Mouse (Mus musculus): ENCODE data around the gene Olfr193. TPM values are rescaled to one million over a fixed set of nuclear protein-coding genes. Genes with fewer than 3 reads are reported as not detected.

The Olfr193 gene
- not detected in 2 replicates for polyA plus RNA-seq (2012; rRNA removed; ENCODE audit: low replicate concordance)

DNA sequence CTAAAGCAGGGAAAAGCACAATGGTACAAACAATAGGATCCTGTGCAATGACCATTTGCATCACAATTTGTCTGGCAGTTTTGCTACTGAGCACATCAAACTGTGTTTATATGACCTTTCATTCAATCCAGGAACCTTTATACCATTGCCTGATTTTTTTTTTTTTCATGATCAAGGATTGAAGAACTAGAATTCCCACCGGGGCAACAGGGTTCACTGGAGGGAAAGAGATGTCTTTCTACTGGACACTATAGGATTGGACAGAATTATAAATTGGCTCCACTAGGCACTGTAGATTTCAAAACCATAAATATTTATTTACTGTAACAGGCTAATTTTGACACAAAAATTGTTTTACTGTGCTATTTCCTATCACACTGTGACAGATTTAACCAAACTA is at the start of gene Olfr193:
Olfr193 (minus strand) TSS at position 101 of the 400 bp plus-strand sequence.

DNA sequence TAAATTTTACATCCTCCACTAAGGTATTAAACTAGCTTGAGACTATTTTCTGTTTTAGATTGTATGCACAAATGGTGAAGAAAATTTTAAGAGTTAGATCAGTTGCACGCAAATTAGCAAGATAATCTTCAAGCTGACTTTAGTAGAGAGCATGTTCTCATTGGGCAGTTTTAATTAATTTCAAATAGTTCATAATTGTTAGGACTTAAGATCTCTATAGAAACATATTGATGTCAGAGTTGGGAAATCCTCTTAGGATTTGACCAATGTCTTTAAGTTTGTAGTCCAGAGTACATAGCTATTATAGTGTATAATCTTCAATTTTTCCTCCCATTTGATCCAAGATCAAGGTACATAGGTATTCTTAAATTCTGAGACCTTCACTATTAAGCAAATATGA is 35.1 kb upstream of the Olfr193 start, which contains the start of gene Olfr195:
Olfr195 (plus strand) TSS at position 301 of the 400 bp plus-strand sequence.

DNA sequence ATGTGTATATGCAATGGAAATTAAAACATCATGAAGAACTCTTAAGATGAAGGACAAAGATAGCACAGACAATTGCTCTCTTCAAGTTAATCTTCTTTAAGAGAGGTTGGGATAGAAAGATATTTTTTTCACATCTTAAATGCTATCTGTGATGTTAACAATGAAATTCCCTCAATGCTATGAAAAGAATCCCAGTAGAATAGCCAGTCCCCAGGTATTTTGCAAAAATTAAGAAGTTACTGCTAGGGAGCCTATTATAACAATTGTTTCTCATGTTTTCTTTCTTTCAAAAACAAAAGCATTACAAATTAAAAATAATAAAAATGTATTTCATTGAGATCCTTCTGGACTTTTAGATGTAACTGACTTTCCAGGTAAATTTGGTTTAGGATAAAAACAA is 9.3 kb upstream of the Olfr193 start, which contains the start of gene Olfr194:
Olfr194 (minus strand) TSS at position 101 of the 400 bp plus-strand sequence.

DNA sequence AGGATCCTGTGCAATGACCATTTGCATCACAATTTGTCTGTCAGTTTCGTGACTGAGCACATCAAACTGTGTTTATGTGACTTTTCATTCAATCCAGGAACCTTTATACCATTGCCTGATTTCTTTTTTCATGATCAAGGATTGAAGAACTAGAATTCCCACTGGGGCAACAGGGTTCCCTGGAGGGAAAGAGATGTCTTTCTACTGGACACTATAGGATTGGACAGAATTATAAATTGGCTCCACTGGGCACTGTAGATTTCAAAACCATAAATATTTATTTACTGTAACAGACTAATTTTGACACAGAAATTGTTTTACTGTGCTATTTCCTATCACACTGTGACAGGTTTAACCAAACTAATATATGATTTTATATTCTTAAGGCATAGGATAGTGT is 22.0 kb downstream of the Olfr193 start, which contains the start of gene Olfr191:
Olfr191 (minus strand) TSS at position 101 of the 400 bp plus-strand sequence.

DNA sequence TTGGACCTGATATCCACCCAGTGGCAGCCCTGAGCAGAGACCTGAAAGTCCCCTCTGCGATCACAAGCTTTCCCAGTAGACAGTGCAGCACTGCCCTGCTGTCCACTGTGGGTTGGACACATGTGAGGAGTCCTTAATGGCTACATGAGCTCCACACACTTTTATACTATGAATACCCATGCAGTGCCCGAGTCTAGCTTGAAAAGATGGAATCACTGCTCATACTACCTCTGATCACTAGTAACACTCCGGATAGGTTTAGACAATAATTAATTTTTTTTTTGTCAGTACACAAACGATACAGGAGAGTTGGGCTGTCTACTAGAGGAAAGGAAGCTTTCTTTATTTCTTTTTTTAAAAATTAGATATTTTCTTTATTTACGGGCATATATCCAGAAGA is 33.8 kb downstream of the Olfr193 start, which contains the start of gene Olfr190:
Olfr190 (minus strand) TSS at position 101 of the 400 bp plus-strand sequence.

Other genes with a start within 250 kb of the Olfr193 start
- gene Olfr177, start 237.1 kb downstream of the Olfr193 start, polyA plus RNA-seq (2012; rRNA removed; ENCODE audit: low replicate concordance) = not detected in 2 replicates
- gene Olfr178, start 219.8 kb downstream of the Olfr193 start, polyA plus RNA-seq (2012; rRNA removed; ENCODE audit: low replicate concordance) = not detected in 2 replicates
- gene Olfr181, start 183.1 kb downstream of the Olfr193 start, polyA plus RNA-seq (2012; rRNA removed; ENCODE audit: low replicate concordance) = not detected in 2 replicates
- not detected in 2 replicates for gene Olfr180, start 182.5 kb downstream of the Olfr193 start, polyA plus RNA-seq (2012; rRNA removed; ENCODE audit: low replicate concordance)
- gene Olfr183, start 116.5 kb downstream of the Olfr193 start, polyA plus RNA-seq (2012; rRNA removed; ENCODE audit: low replicate concordance) = 0.06 TPM in 1 of 2 replicates, not detected in the other
- gene Olfr186, start 81.6 kb downstream of the Olfr193 start, polyA plus RNA-seq (2012; rRNA removed; ENCODE audit: low replicate concordance) = not detected in 2 replicates
- not detected in 2 replicates for gene Olfr187, start 72.1 kb downstream of the Olfr193 start, polyA plus RNA-seq (2012; rRNA removed; ENCODE audit: low replicate concordance)
- gene Olfr190, start 33.9 kb downstream of the Olfr193 start, polyA plus RNA-seq (2012; rRNA removed; ENCODE audit: low replicate concordance) = not detected in 2 replicates
- not detected in 2 replicates for gene Olfr191, start 22.1 kb downstream of the Olfr193 start, polyA plus RNA-seq (2012; rRNA removed; ENCODE audit: low replicate concordance)
- not detected in 2 replicates for gene Olfr194, start 9.2 kb upstream of the Olfr193 start, polyA plus RNA-seq (2012; rRNA removed; ENCODE audit: low replicate concordance)
- gene Olfr195, start 35.2 kb upstream of the Olfr193 start, polyA plus RNA-seq (2012; rRNA removed; ENCODE audit: low replicate concordance) = not detected in 2 replicates
- gene Olfr196, start 58.6 kb upstream of the Olfr193 start, polyA plus RNA-seq (2012; rRNA removed; ENCODE audit: low replicate concordance) = not detected in 2 replicates
- gene Olfr198, start 91.7 kb upstream of the Olfr193 start, polyA plus RNA-seq (2012; rRNA removed; ENCODE audit: low replicate concordance) = not detected in 2 replicates
- not detected in 2 replicates for gene Olfr199, start 107.9 kb upstream of the Olfr193 start, polyA plus RNA-seq (2012; rRNA removed; ENCODE audit: low replicate concordance)
- not detected in 2 replicates for gene Olfr201, start 160.8 kb upstream of the Olfr193 start, polyA plus RNA-seq (2012; rRNA removed; ENCODE audit: low replicate concordance)
- not detected in 2 replicates for gene Olfr202, start 174.9 kb upstream of the Olfr193 start, polyA plus RNA-seq (2012; rRNA removed; ENCODE audit: low replicate concordance)
- gene Olfr203, start 187.0 kb upstream of the Olfr193 start, polyA plus RNA-seq (2012; rRNA removed; ENCODE audit: low replicate concordance) = not detected in 2 replicates
- gene Olfr204, start 206.4 kb upstream of the Olfr193 start, polyA plus RNA-seq (2012; rRNA removed; ENCODE audit: low replicate concordance) = not detected in 2 replicates
- gene Olfr205, start 219.3 kb upstream of the Olfr193 start, polyA plus RNA-seq (2012; rRNA removed; ENCODE audit: low replicate concordance) = not detected in 2 replicates
- not detected in 2 replicates for gene Olfr206, start 237.4 kb upstream of the Olfr193 start, polyA plus RNA-seq (2012; rRNA removed; ENCODE audit: low replicate concordance)

All from mammary gland, adult 2 months (tissue).